Mouse (Mus musculus): ENCODE measurements around the gene Bcas3.

DNA sequence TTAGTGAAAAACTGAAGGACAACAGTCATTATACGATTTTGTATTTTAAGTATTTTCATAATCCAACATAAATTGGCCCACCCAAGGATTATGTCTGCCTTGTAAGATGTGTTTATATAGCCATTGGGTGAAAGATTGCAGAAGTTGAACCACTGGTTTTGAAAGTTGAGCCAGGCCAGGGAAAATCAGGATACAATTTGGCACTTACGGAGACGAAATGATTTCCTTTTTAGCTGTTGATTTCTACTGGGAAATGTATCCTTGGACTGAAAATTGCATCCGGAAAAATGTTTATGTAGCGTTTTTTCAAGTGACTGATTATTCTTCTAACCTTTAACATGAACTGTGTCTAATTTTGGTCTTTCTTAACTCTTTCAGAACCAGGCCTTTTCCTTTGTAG lies 260.1 kb downstream of the Bcas3 start:
- TF ChIP-seq CTCF (IDR thresholded peaks at IDR 0.05; ENCODE audit: low read depth, low read length) (no peak), POLR2A (IDR thresholded peaks at IDR 0.05; ENCODE audit: borderline replicate concordance, low read depth, low read length) (no peak)
